Mouse (Mus musculus) liver, adult (tissue): ENCODE measurements around the gene Prmt3.

Experiments used
- GATA4 ChIP-seq: IDR thresholded peaks from 2 replicates; pipeline ENCODE4 v1.6.1; 2014; ENCODE audit warnings: mild to moderate bottlenecking, low read length; ENCODE audit not compliant: insufficient replicate concordance

Gene Prmt3

GRCm38 (mm10) chr7:49877307-49877706 lies 99.2 kb downstream of the Prmt3 start:
- TF ChIP-seq GATA4, result no peak

- TF ChIP-seq GATA4, result no peak
Measured at GRCm38 (mm10) chr7:49879051-49879450, 100.9 kb downstream of the Prmt3 start.

GRCm38 (mm10) chr7:49879998-49880707 lies 102.0 kb downstream of the Prmt3 start:
- no peak for TF ChIP-seq GATA4

GRCm38 (mm10) chr7:49882288-49882687 lies 104.1 kb downstream of the Prmt3 start:
- TF ChIP-seq GATA4, result no peak

- no peak for TF ChIP-seq GATA4
Measured at GRCm38 (mm10) chr7:49882694-49883389, 104.7 kb downstream of the Prmt3 start.

GRCm38 (mm10) chr7:49887776-49888390 lies 109.7 kb downstream of the Prmt3 start:
- TF ChIP-seq GATA4, result no peak

GRCm38 (mm10) chr7:49894786-49895185 lies 116.6 kb downstream of the Prmt3 start:
- TF ChIP-seq GATA4, result no peak

GRCm38 (mm10) chr7:49895296-49895695 lies 117.2 kb downstream of the Prmt3 start:
- no peak for TF ChIP-seq GATA4

GRCm38 (mm10) chr7:49902003-49902552 lies 123.9 kb downstream of the Prmt3 start:
- TF ChIP-seq GATA4, result no peak

GRCm38 (mm10) chr7:49907191-49908171 lies 129.3 kb downstream of the Prmt3 start:
- TF ChIP-seq GATA4, result no peak
